Mouse (Mus musculus) megakaryocyte, adult 5-6 weeks (primary cell): ENCODE data around the gene Tmem204. TPM values are rescaled to one million over a fixed set of nuclear protein-coding genes. Genes with fewer than 3 reads are reported as not detected.

Experiments
- ATAC-seq: 2 replicates; pipeline ENCODE4 v1.8.0; 2016; ENCODE audit warnings: mild to moderate bottlenecking, inconsistent platforms; ENCODE audit not compliant: poor library complexity, severe bottlenecking
- total RNA-seq, 2 experiments: library from RNA; stranded (forward) in 1 of 2; stranded (reverse) in 1 of 2; fragments of 153-499, 151-499 nt in 1 of 2; fragments of 221-1000, 200-1000 nt in 1 of 2; gene quantifications; 2 replicates each; pipeline versions ENCODE4 v1.2.3 to v1.2.4; 2015 to 2017

Tmem204 gene
- total RNA-seq, 2 experiments from 2014 or later: not detected

DNA sequence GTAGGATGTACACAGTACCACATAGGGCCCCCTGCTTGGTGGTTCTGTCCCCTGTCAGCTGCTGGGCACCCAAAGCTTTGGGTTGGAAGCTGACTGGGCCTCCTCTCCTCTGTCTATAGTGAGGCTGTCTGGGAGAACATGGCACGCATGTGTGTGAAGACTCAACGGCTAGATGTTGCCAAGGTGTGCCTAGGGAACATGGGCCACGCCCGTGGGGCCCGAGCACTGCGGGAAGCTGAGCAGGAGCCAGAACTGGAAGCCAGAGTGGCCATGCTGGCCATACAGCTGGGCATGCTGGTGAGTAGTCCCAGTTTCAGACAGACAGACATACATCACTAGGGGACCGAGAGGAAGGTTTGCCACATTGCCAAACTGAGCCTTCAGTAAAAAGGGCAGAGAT is 3.3 kb upstream of the Tmem204 start:
- ATAC-seq: no peak

- ATAC-seq: no peak
These were observed 1.5 kb upstream of the Tmem204 start for GRCm38 (mm10) chr17:25084835-25085385.

GRCm38 (mm10) chr17:25082887-25083286 is 504 bp downstream of the Tmem204 start:
- no peak for ATAC-seq

GRCm38 (mm10) chr17:25082081-25082847 is 1.1 kb downstream of the Tmem204 start:
- ATAC-seq: no peak

- ATAC-seq: no peak
These were observed 2.4 kb downstream of the Tmem204 start for GRCm38 (mm10) chr17:25080960-25081381.

DNA sequence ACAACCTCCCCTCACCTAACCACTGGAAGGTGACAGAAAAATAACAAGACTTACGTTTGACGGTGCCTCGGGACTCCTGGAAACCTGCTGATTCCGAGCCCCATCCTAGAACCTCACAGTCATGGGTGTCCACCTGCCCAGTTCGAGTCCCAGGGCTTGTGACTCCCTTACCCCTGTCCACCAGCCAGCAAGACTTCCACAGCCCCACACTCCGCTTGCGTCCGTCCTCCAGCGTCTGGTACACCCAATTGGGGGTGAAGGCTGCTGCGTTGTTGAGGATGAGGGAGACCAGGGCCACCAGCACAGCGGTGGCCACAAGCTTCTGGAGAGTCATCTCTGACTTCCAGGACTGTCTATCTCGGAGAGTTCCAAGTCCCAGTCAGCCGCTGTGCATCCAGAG is 3.2 kb downstream of the Tmem204 start:
- no peak for ATAC-seq

DNA sequence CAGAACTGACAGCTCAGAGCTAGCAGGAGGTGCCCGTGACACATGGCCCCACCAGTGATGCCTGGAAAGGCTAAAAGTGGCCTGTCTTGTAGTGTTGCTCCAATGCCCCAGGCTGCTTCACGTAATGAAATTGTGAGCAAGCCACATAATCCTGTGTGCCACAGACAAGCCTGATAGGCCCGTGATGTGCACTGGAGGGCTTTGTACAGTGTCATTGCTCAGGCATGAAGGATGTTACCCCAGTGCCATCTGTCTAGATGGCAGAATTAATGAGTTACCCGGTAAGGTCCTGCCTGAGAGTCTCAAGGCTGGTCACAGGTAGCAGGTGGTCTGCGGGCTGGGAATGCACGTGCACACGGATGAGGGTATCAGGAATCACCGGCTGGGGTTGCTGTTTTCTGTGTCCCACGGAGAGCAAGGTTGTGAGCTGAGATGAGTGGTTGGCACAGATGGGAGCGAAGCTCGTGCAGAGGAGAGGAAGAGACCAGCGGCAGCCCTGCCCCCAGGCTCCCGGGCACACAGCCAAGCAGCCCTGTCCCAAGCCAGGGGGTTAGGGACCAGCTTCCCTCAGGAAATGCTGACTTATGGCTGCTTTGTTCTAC is 5.5 kb downstream of the Tmem204 start:
- ATAC-seq: no peak

GRCm38 (mm10) chr17:25076906-25077305 is 6.5 kb downstream of the Tmem204 start:
- no peak for ATAC-seq

- no peak for ATAC-seq
These were observed 14.7 kb downstream of the Tmem204 start for GRCm38 (mm10) chr17:25068690-25069089.

DNA sequence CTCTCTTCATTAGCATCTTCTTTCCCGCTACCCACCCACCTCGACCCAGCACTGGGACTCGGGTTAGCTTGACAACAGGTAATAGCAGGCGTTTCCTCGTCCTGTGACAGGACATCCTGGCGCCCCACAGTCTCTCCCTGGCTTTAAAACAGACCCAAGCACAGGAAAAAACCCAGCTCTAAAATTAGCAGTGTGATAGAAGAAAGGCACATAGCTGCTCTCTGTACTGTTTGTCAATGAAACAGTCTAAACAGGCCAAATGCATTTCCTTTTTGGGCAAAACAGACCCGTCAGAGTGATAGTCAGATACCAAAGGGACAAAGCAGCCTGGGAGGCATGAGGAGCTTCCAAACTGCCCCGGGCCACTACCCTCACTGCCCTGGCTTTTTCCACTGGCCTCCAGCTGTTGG is 15.9 kb downstream of the Tmem204 start:
- no peak for ATAC-seq

DNA sequence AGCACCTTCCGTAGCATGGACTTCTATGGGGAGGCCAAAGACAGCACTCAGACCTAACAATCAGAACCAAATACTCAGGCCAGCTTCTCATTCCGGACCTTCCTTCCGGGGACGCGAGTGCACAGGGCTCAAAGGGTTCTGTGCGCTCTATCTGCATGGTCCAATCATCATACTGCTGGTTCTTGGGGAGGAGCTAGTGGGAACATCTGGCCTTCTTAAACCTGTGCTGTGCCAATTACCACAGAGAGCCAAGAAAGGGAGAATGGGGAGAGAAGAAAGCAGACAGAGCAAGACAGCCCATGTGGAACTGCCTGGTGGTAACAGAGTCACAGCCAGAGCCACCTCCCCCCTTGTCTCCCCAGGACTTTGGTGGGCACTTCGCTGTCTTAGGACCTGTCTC is 16.8 kb downstream of the Tmem204 start:
- ATAC-seq: no peak

GRCm38 (mm10) chr17:25065189-25065588 is 18.2 kb downstream of the Tmem204 start:
- ATAC-seq: no peak

DNA sequence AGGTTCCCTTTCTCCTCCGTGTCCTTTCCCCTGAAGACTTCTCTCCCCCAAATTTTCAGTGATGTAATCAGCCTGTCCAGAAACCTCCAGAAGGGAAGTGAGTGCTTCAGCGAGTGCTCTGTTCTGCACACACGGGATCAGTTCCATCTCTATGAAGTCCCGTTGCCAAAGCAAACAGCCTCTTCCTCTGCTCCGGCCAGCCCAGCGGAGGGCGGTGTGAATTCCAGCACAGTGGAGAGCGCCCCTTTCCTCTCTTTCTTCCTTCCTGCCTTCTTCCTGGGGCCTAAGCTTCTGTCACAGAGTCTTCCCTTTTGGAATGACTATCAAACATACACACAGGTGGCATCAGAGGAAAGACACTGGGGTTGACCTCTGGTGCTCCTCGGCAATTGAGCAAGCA is 19.0 kb downstream of the Tmem204 start:
- no peak for ATAC-seq

DNA sequence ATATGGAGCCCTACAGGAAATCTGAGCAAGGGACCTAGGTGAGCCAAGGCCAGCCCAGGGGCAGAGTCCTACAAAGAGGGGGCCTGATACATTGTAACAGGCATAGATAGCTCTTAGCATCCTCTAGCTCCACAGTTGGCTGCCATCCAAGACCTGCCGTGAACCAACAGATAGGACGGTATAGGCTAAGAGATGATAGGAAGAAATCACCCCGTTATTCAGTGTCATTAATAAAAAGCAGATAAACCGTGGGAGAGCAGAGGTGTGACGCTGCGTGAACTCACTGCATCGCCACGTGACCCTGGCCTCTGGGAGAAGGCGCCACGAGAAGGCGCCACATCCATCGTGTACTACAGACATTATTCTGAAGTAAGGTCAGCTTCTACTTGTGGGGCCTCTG is 19.5 kb downstream of the Tmem204 start:
- ATAC-seq: no peak

DNA sequence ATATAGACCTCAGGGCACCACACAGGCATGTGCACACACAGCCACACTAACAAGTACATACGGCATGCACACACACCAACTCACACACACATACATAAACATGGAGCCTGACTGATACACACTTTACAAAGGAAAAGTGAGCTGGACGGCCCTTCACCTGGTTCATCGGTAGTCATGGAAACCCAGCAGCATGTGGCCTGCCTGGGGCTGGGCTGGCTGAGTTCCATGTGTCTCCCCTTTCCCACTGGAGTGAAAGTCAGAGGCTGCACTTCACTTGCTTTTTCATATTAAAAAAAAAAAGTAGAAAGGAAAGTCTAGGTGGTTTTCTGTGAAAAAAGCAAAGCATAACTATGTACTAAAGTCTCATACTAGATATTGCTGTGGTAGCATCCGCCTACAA is 20.1 kb downstream of the Tmem204 start:
- no peak for ATAC-seq

GRCm38 (mm10) chr17:25057041-25057440 is 26.4 kb downstream of the Tmem204 start:
- ATAC-seq: no peak

DNA sequence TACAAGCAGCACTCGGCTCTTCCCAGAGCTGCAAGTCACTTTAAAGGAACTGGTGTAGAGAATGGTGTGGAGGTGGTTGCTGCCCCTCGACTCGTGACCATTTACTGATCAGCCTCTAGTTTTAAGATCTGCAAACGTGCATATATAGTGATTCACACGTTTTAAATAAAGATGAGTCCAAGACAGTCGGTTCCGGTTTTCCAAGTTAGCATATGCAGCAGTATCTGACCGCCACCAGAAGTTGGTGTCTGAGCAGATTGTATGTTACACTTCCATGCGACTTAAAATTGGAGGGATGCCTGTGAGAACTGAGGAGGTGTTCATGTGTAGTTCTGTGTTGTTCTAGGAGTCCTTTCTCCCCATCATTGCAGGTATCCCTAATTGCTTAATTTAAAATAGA is 30.1 kb downstream of the Tmem204 start:
- no peak for ATAC-seq

- no peak for ATAC-seq
These were observed 36.2 kb downstream of the Tmem204 start for GRCm38 (mm10) chr17:25047143-25047542.

DNA sequence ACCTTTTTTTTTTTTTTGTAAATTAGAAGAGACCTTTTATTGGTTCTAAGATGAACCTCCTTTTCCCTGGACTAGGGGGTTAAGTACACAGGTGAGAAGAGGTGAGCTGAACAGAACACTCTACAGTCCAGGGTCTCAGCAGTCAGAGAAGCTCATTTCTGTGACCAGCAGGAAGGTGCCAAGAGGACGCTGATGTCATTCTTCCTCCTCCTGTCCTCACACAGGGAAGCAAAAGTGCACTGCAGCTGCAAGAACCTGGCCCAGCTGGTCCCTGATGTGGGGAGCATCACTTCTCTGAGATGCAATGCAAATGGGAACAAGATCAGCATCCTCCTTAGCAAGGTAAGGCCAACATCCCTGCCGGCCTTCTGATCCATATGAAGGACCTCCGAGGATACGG is 38.1 kb downstream of the Tmem204 start:
- no peak for ATAC-seq

- no peak for ATAC-seq
These were observed 38.5 kb downstream of the Tmem204 start for GRCm38 (mm10) chr17:25044879-25045278.

DNA sequence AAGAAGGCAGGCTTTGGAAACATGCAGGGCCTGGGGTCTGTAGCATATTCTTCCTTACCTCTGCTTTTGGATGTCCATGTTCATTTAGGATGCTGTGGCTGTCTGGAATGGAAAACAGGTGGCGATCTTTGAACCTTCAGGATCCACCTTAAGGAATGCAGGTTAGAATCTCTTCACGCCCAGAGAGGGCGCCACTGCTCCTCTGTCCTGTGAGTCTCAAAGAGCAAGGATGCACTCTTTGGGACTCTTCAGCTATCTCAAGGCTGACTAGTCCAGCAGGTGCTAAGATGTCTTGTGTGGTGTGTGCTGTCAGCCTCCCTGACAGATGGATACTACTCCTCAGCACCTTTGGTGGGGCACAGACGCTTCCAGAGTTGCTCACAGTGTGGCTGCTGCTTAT is 47.2 kb downstream of the Tmem204 start:
- no peak for ATAC-seq
